Mouse (Mus musculus) layer of hippocampus, adult 2 months (tissue): ENCODE results near the gene Fam198a. TPM values are rescaled to one million over a fixed set of nuclear protein-coding genes. Genes with fewer than 3 reads are reported as not detected.

Source experiments
- DNase-seq, 2 experiments: peaks; one replicate each; pipeline ENCODE4 v3.0.0; 2022; ENCODE audit warnings: low spot score in 2 of 2
- H3K27ac ChIP-seq: fragments of 200-600 bp; 2 replicates; pipeline ENCODE4 v1.8.1; 2022
- H3K4me3 ChIP-seq: fragments of 200-600 bp; 2 replicates; pipeline ENCODE4 v1.8.1; 2022; ENCODE audit warnings: mild to moderate bottlenecking
- CTCF ChIP-seq: fragments of 200-600 bp; conservative IDR thresholded peaks from 2 replicates; pipeline ENCODE4 v1.8.1; 2022; ENCODE audit warnings: antibody characterized with exemption, mild to moderate bottlenecking, moderate library complexity
- long read RNA-seq, 2 experiments: library from polyadenylated mRNA; stranded (forward); transcript quantifications; one replicate each; pipeline ENCODE4 v2.0.0; 2021; ENCODE audit warnings: borderline mapping rate in 2 of 2
- total RNA-seq, 2 experiments: library from RNA; stranded (reverse); gene quantifications; 2 replicates each; pipeline ENCODE4 v1.2.3; 2021

The Fam198a gene
- 1 to 10 TPM; 6.7 to 9.1 TPM for total RNA-seq
- long read RNA-seq, experiment 1, partial matches to known transcripts: 3 of 9 reads
- long read RNA-seq, experiment 1, other reads (novel, unspliced or antisense): 2 of 9 reads
- long read RNA-seq, experiment 2, transcript Fam198a-204 (5 exons, 2,149 nt): major isoform, 8 of 10 reads
- long read RNA-seq, experiment 2, partial matches to known transcripts: 2 of 10 reads
- long read RNA-seq, experiment 2, other reads (novel, unspliced or antisense): 0 of 10 reads

DNA sequence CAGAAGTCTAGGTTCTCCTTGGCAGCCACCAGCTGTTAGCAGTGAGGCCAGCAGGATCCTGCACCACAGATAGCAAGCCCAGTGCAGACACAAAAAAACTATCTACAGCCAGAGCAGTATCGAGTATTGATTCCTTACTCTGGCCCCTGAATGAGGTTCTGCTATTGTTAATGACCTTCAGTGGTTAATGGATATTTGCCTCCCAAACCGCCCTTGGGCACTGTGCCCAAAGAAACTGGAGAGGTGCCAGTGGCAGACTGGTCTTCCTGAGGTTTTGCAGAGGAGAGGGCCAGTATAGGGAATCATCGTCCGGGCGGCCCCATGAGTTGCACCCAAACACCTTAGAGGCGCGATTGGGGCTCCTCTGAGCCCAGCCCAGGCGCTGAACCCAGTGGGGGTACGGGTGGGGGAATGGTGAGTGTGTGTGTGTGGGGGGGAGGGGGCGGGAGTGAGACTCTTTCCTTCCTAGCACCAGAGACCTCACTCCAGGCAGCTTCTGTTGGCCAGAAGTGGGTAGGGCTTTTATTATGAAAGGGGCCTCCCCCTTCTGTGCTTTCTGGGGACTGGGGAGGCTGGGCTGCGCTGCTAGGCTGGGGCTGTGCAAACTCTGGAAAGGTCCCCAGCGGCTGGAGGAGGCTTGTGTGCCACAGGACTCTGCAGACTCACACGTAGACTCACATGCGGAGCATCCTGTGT is at the start of gene Fam198a:
TSS of gene Fam198a (plus strand) at position 571 of the 696 bp plus-strand sequence.
- H3K4me3 ChIP-seq: peak within 1 kb of the TSS; percentile 41
- DNase-seq: peak; percentile 30 to 53
- TF ChIP-seq CTCF: no peak
- H3K27ac ChIP-seq: peak within 1 kb of the TSS; percentile 83

DNA sequence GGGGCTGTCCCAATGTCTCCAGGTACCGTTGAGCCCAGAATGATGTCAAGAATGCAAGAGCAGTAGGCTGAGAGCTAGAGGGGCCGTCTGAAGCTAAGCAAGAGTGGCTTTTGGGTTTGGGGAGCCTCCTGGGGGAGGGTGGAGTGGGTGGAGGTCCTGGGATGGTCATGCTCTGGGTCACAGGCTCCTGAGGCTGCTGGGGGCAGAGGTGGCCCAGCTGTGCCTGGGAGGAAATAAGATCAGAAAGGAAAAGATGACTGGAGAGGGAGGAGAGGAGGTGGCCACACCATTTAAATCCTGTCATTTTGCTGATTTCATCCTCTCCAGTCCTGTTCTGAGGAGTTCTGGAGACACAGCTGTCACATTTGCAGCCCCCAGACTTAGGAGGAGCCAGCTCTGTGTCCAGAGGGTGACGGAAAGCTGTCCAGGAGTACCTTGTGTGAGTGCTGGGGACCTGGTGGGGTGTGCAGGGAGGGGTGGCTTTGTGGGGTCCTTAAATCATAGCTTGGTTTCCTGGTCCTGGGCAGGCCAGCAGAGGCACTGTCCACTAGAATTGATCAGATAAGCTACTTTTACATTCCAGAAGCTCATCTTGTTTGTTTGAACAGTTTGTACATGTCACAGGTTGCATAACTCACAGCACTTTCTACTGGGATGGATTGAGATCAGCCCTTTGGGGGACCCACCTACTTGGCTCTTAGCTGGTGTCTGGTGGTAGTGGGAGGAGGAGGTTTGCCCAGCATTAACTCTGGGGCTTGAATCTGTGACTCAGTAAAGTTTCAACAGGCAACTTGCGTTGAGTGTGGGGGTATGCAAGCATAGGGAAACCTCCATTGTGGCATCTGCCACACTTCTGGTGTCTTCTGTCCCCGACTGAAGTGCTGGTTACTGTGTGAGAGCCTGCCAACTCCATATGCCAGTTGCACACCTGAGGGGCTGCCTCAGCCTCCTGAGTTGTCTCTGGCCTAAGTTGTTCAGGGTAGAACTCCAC is 48.8 kb upstream of the Fam198a start:
- no peak overlapping the region for H3K27ac ChIP-seq
- H3K4me3 ChIP-seq: no peak overlapping the region
- DNase-seq: peak in 1 of 2 experiments; percentile 6
- no peak for TF ChIP-seq CTCF

DNA sequence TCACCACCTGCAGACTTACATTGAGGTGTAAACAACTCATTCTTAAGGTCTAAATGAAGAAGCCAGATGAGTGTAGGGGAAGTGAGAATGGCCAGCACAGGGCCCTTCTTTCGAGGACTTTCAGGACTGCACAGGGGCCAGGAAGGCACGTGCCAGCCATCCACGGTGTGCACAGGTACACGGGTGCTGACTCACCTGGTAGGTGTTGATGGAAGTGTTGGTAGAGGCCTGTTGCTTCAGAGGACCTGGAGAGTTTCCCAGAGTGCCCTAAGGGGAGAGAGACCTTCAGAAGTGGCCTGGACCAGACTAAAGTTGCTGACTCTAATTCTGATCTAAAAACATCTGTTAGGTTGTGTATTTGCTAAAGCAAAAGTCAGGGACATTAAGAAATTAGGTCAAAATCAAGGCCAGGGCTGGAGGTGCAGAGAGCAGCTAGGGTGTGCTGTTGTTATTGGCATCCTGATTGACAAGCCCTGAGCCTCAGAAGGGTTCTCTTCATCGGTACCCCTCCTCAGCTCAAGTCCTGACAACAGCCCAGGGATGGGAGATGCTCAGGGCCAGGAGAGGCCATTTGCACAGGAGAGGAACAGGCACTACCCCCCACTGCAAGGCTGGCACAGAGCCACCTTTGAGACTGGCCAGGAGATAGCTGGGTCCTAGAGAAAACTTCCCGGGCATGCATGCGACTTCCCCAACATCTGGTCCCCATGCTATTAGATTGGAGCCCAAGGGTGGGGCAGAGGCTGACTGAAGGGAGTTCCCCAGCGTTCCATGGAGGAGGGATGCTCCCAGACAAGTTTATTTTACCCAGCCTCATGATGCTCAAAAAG is 47.1 kb upstream of the Fam198a start:
- no peak overlapping the region for H3K27ac ChIP-seq
- H3K4me3 ChIP-seq: no peak overlapping the region
- no peak for TF ChIP-seq CTCF
- no peak for DNase-seq

DNA sequence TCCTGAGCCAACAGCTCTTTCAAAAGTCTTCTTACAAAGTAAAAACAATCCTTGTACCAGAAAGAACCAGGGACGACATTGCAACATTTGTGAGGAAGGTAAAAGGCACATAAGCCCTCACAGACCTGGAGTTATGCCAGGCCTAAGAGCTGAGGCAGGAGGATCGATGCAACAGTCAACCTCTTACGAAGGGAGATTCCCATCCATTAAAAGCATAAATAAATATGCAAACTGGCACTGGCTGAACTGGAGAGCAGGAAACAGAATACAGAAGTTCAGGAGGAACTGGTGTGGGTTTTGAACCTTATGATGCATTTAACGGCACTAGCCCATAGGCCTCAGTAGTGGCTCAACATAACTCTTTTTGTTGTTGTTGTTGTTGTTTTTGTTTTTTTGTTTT is 46.5 kb upstream of the Fam198a start:
- no peak for DNase-seq
- Histone ChIP-seq H3K27ac (no peak overlapping the region), H3K4me3 (no peak overlapping the region)
- TF ChIP-seq CTCF: no peak

DNA sequence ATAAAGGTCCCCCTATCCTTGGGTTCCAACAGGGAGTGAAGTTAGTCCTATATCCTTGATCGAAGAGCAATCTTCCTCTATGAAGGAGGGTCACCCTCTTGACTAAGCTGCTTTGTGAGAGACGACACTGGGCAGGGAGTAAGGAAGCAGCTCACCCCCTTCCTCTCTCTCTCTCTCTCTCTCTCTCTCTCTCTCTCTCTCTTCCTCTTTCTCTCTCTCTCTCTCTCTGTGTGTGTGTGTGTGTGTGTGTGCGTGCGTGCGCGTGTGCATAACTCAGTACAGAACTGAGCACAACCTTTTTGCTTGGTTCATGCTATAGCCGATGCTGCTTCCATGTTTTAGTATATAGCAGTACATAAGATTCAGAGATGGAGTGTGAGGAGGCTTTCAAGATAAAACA is 45.8 kb upstream of the Fam198a start:
- Histone ChIP-seq H3K4me3 (no peak overlapping the region), H3K27ac (peak overlapping the region; percentile 74; the same call in 1 of the 2 replicates)
- no peak for DNase-seq
- TF ChIP-seq CTCF: no peak

DNA sequence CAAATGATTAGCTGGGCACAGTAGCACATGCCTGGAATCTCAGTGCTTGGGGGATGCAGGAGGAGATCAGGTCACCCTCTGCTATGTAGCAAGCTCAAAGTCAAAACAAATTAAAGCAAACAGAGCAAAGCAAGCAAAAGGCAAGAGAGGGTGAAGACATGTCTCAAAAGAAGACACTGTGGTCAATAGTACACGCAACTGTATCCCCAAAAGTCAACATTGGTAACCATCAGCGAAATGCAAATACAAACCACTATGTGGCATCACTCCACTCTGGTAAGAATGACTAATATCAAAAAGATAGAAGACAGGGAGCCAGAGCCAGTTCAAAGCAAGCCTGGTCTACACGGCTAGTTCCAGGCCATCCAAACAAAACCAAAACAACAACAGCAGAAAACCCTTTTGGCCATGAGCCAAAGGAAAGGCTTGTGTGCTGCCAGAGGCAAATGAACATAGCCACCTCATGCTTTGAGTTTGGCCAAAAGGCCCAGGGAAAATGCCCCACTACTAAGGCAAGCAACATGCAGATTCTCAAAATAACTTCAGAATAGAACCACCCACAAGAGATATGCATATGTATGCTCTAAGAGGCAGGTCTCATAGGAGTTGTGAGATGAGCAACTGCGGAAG is 45.1 kb upstream of the Fam198a start:
- no peak for DNase-seq

DNA sequence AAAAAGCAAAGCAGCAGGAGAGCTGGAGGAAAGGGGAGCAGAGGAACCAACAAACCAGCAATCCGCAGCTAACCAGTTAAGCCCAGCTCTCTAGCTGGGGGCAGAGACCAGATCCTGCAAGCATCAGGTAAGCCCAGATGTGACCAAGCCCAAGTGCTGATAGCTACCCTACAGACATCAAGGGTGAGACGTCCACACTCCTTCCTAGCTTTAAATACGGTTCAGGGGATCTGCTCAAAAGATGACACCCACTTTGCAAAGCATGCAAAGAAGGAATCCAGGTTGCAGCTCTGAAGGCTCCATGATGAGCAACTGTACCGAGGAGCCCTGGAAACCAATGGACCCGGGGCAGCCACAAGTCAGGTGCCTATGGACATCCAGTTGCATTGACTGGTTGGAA is 44.3 kb upstream of the Fam198a start:
- Histone ChIP-seq H3K27ac (peak overlapping the region; percentile 72), H3K4me3 (no peak overlapping the region)
- DNase-seq: no peak

More for the DNA sequence above, 45.1 kb upstream of the Fam198a start:
- TF ChIP-seq CTCF: peak; percentile 25
- no peak overlapping the region for H3K4me3 ChIP-seq
- peak overlapping the region; percentile 74 for H3K27ac ChIP-seq

DNA sequence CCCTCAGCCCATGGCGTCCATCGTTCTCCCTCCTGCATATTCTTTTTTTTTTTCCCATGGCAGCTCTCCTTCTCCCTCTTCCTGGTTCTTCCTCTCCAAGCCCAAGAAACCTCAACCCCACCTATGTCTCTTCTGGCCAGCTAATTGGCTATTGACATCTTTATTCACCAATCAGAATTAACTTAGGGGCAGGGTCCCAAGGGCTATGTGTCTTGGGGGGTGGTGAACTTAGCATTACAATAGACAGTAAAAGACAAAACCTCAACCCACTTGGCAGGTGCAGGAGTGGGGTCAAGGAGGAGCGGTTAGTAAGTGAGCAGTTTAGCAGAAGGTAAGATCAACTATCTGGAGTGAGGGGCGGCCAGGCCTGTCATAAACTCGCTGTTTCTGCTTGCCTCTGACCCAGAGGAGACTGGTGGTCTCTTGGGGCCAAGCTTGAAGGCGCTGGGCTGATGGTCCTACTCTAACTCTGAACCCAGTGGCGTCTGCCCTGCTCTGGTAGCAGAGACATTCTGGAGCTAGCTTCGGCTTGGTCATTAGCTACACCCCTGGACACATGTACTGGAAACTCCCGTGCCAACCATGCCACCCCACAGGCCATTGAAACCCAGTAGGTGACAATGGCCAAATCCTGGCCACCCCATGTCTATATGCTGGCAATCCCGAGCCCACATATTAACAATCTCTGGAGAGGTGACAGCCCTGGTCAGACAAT is 43.3 kb upstream of the Fam198a start:
- Histone ChIP-seq H3K27ac (no peak overlapping the region; the same call in 1 of the 2 replicates), H3K4me3 (no peak overlapping the region)
- DNase-seq: no peak
- no peak for TF ChIP-seq CTCF

More for the DNA sequence above, 44.3 kb upstream of the Fam198a start:
- TF ChIP-seq CTCF: no peak

DNA sequence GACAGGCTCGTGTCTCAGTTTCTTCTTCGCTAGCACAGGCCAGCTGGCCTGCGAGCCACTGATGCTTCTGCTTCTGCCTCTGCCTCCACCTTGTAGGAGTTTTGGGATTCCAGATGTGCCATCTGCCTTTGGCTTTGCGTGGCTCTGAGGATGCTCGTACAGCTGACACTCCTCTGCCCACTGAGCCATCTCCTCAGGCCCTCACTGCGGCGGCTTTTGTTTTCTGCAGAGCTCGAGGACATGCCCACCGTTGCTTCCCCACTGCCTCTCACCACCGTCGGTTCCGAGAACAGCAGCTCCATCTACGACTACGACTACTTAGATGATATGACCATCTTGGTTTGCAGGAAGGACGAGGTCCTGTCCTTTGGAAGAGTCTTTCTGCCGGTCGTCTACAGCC is 42.5 kb upstream of the Fam198a start:
- no peak for DNase-seq
- Histone ChIP-seq H3K4me3 (no peak overlapping the region), H3K27ac (no peak overlapping the region)
- TF ChIP-seq CTCF: no peak

DNA sequence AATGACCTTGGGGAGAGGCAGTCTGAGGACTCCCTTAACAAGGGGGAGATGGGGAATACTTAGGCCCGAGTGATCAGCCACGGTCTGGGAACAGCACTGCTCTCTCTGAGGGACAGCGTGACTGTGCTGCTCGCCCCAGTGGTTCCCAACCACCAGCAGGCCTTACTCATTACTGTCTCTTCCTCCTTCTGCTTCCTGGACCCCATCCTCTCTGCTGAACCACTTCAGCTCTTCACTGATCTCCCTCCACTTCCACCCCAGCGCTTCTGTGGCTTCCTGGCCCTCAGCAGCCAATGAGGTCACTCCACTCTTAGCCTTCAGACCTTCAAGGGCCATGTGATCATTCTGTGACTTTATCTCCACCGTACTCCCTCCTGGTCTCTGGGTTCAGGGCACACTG is 41.2 kb upstream of the Fam198a start:
- no peak for DNase-seq
- H3K27ac ChIP-seq: no peak overlapping the region
- no peak overlapping the region for H3K4me3 ChIP-seq
- TF ChIP-seq CTCF: no peak

DNA sequence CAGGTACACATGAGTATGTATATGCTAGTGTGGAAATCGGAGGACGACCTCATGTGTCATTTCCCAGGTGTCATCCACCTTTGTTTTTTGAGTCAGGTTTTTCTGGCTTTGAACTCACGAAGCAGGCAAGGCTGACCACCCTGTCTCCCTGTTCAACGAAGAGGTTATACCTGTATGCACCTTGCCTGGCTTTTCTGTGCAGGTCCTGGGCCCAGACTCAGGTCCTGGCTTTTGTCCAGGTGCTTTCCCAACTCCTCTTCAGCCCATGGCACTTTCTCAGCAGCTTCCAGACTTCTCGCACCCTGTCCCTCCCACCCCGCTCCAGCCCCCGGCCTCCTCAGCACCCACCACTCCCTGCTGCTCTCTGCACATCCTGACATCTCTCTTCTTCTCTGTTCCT is 39.6 kb upstream of the Fam198a start:
- no peak for DNase-seq
- no peak for TF ChIP-seq CTCF
- Histone ChIP-seq H3K27ac (no peak overlapping the region), H3K4me3 (no peak overlapping the region)
